Mouse (Mus musculus): Measurements from ENCODE around the gene Syn1.
A peak's percentile ranks its signal among the peaks of the same experiment; 100 is the strongest.

Syn1 gene

GRCm38 (mm10) chrX:20862105-20863065, 58.4 kb downstream of the Syn1 start:
- DNase-seq: no peak

- DNase-seq: no peak
Measured at GRCm38 (mm10) chrX:20861453-20862104, 59.2 kb downstream of the Syn1 start.

GRCm38 (mm10) chrX:20853794-20854193, 67.0 kb downstream of the Syn1 start:
- DNase-seq: no peak

- peak; percentile 95 for DNase-seq
Measured at GRCm38 (mm10) chrX:20848256-20848984, 72.4 kb downstream of the Syn1 start.

GRCm38 (mm10) chrX:20847816-20848215, 73.0 kb downstream of the Syn1 start:
- no peak for DNase-seq

- no peak for DNase-seq
Measured at GRCm38 (mm10) chrX:20847232-20847631, 73.6 kb downstream of the Syn1 start.

- peak; percentile 32 to 50 for DNase-seq
Measured at GRCm38 (mm10) chrX:20828934-20829333, 91.9 kb downstream of the Syn1 start.

- peak; percentile 65 to 66 for DNase-seq
Measured at GRCm38 (mm10) chrX:20819708-20820426, 100.9 kb downstream of the Syn1 start.

- peak; percentile 72 to 82 for DNase-seq
Measured at GRCm38 (mm10) chrX:20819204-20819628, 101.6 kb downstream of the Syn1 start.

- peak; percentile 20 to 33 for DNase-seq
Measured at GRCm38 (mm10) chrX:20816974-20817373, 103.8 kb downstream of the Syn1 start.
